Mouse (Mus musculus) MEL-GATA-1-ER (cell line): ENCODE measurements around the gene Fank1.
"Not testable (repeated sequence)": the region's sequence is repeated elsewhere in the genome, so short reads cannot be mapped to it uniquely, and the experiment has no call there.

Experiments used
- DNase-seq: peaks from one replicate; pipeline ENCODE4 v3.0.0-alpha.2; 2012; ENCODE audit warnings: low read depth; ENCODE audit errors: extremely low read depth

Fank1 gene

DNA sequence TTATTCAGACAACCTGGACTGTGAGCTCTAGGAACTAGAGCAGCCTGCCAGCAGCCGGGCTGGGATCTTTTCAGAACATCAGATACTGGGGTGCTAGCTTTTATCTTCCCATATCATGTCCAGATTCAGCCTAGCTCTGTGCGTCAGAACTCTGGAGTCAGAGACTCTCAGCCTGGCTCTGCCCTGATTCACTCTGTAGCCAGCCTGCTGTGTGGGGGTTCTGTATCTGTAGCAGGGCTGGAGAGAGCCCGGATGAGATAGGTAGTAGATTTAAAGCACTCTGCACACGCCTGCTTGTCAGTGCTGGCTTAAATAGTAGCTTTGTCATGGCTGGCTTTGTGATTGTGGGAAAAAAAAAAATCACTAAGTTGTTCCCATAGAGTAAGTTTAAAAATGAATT lies 51.9 kb downstream of the Fank1 start:
- DNase-seq: no peak

DNA sequence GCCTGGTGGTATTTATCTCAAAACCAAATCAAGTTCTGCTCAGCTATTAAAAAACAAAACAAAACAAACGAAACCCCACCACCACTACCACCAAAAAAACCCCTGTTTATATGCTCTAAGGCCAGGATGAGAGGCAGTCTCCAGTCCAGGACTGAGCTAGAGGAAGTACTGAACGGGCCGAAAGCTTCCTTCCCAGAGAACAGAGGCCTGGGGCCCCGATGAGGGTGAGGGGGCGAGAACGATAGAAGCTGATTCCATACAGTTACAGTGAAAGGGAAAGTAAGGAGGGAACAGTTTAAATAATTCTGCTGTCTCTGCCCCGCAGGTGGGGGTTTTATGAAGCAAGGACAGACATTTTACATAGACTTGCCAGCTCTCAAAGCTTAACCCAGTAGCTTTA lies 52.9 kb downstream of the Fank1 start:
- no peak for DNase-seq

DNA sequence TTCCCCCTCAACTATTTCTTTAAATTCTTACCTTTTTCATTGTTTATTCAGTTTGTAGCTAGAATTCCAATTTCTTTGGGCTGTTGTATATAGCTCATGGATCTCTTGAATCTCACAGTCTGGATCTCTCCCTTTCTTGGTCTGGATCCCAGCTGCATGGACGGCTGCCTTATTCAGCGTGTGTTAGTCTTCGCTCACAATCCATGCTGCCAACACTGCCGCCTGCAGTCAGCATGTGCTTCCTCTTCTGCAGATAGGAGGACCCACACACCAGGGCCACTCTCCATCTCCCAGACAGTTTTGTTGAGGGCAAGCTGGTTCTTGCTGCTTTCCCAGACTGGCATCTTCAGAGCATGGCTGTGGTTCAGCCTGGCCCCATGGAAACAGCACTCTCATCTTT lies 62.9 kb downstream of the Fank1 start:
- no peak for DNase-seq

DNA sequence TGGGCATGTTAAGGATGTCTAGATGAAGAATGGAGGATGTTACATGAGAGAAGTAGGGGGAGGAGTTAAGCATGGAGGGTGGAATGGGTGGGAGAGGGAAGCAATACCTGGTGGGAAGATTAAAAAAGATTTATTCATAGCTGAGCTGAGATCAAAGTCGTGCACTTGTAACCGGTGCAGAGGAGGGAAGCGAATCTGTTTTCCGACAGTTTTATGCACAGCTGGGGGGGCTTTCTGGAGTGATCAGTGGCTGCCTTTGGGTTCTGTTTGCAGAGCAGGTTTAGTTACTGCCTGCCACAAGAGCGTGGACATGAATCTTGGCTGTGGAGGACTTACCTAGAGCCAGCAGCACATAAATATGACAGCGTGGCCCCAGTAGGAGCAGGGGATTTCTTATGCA lies 65.4 kb downstream of the Fank1 start:
- DNase-seq: no peak

DNA sequence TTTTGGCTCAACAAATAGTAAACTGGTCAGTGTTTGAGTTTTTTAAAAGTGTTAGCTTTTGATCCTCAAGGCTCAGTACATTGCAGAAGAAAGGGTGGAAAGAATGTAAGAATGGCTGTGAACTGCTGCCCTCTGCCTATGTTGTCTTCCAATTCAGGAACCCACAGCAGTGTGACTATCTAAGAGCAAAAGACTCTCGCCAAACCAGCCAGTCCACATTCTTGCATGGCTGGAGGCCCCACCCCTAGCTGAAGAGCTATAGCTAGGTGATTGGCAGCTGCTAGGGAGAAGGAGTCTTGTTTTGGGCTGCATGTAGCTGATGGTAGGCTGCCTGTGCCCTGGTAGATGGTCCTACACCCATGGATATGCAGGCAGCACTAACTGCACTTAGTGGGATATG lies 70.5 kb downstream of the Fank1 start:
- DNase-seq: no peak

DNA sequence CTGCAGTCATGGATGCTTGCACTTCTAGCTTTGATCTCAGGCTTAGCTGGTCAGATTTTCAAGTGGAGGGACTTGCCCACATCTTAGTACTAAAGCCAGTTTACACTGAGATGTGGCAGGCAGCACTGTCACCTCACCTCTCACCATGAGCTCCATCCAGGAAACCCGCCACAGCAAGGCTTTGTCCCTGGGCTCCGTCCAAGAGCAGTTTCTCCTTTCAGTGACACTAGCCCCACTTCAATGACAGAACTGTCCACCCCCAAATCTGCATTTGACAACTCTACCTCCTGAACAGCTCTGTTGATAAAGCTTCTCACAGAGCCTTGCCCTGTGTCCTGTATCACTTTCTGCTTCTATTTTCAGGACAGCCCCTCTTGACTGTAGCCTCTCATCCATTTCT lies 71.5 kb downstream of the Fank1 start:
- DNase-seq: no peak

DNA sequence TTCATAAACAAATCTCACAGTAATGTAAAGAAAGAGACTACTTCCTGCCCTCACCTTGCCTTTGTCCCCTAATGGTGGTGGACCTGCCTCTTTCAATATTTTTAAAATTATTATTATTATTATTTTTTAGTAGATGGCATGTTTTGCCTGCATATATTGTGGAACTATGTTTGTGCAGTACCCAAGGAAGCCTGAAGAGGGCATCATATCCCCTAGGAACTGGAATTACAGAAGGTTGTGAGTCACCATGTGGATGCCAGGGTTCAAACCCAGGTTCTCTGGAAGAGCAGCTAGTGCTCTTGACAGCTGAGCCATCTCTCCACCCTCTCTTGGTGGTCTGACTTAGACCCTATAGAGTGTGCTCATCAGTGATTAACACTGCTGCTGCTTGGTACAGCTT lies 74.1 kb downstream of the Fank1 start:
- no peak for DNase-seq

DNA sequence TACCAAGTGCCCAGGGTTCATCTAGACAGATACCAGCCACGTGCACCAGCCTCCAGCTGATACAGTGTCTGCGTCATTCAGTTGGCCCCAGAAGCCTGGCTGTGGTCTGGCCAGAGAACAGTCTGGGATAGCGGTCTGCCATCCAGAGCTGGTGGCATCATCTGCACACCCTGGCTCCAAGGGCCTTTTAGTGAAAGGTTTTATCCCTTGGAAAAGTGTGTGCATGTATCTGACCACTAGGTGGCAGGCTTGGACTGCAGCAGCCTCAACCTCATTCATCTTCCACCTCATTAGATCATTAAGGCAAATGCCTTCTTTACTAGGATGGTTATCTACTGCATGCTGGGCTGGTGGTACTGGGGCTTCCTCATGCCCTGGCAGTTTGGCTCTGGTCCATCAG lies 79.6 kb downstream of the Fank1 start:
- peak; percentile 9 for DNase-seq

DNA sequence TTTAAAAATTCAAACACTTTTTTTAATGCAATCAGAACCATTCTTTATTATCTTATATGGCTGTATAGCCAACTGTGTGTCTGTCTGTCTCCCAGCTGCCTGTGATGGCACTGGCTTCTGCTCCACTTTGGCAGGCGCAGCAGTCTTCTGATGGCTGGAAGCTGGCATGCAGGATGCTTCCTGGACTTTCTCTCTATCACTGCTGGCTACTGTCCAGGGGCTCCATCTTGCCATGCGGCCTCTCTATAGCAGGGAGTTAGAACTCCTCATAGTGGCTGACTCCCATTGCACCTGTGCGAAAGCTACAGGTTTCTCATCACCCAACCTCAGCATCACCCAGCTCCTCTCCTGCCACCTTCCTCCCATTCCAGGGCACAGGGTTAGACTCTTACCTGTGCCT lies 81.8 kb downstream of the Fank1 start:
- no peak for DNase-seq

DNA sequence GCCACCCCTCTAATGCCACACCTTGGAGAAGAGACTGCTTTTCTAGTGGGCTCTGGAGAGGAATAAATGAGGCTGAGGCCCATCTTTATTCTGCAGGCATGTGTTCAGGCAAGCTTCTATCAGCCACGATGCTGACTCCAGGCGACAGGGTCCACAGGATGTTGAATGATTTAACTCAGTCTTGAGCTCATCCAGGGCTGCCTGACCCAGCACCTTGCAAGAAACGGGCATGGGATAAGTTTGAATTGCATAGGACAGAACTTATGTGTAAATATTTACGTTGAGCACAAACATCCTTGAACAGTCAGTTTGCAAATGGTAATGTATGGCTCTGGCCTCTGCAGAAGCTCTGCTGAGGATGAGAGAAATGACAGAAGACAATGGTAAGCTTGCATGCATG lies 82.9 kb downstream of the Fank1 start:
- no peak for DNase-seq

DNA sequence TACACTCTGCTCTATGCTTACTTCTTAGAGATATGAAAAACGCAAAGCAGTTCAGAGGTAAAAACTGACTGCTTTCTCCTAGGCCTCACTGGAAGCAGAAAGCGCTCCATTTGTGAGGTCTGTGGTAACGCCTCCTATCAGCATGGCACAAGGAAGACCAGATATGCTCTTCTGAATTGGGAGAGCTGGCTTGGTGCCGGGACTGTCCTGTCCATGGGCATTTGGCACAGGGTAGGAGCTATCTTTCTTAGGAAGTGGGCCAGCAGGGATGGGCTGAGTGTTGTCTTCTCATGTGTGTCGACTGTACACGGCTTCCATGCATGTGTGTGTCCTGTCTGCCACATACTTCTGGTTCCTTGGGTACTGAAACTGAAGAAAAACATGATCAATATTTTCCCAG lies 85.6 kb downstream of the Fank1 start:
- no peak for DNase-seq

DNA sequence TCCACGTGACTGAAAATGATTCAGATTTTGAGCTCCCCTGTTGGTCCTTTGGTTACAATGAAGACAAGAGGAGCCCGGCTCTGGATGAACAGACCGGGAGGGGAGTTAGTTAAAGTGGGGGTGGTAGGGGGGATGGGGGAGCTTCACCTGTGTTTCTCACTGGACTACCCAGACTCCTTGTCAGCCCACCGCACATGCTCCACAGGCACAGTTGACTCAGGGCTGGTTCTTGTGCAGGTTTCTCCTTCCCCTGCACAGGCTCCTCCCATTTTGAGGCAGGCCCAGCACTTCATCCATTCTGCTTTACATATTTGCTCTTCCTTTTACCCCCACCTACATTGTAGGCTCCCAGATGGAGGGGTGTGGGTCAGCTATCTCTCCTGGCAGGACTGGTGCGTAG lies 86.1 kb downstream of the Fank1 start:
- DNase-seq: no peak

DNA sequence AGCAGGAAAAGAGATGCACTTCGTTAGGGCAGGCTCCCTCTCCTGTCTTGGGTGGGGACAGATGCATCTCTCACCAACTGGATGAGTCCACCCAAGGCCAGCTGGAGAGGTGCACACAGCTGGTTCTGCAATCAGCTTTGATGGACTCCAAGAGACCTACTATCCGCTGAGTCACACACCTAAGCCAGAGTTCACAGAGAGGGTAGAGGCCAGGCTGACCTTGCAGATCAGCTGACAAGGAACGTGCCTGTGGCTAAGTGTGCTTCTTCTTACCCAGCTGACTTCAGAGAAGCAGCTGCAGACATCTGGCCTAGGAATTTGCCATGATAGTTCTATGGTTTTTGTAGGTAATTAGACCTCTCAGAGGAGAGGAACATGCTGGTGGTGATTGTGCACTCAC lies 86.5 kb downstream of the Fank1 start:
- DNase-seq: no peak

DNA sequence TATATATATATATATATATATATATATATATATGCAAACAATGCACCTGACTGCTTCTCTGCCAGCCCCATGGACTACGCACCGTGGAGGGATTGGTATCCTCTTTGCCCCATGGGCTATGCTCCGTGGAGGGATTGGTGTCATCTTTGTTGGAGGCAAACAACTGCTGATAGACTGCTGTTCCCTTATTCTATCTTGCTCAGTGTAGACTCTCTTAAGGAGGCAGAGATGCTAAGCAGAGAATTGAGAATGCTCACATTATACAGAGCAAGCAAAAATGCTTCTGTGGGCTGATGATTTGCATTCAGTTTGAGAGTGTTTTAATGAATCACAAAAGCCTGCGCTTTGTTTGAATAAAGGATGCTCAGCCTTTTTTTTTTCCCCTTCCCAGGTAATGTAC lies 87.0 kb downstream of the Fank1 start:
- DNase-seq: no peak

DNA sequence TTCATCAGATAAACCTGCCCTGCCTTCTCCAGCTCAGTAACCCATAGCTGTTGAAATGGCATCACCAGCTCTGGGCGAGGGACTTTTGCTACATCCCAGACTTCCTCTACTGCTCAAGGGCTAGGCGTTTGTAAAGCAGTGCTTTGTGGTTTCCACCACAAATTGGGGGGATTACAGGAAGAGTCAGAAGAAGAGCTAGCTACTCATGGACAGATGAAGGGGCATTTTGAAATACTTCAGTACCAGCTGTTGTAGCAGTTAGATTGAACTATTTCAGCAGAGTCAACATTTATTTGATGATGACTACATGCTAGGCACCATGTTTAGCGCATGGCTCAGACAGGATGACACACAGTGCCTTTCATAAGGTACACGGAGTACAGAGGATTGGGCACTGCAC lies 93.6 kb downstream of the Fank1 start:
- no peak for DNase-seq

DNA sequence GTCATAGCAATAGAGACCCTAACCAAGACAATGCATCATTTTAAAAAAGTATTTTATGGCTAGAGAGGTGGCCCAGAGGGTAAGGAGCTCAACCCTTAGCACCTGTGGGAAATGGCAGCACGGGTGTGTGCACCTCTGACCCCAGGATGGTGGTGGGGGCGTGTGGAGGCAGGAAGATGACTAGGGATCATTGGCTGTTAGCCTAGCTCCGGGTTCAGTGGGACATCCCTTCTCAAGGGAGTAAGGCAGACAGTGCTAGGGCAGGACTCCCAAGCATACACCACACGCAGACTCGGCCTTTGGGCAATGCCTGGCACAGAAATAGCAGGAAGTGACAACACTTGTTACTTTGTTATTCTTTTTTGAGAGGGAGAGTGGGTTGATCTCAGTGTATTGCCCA lies 96.0 kb downstream of the Fank1 start:
- DNase-seq: no peak

DNA sequence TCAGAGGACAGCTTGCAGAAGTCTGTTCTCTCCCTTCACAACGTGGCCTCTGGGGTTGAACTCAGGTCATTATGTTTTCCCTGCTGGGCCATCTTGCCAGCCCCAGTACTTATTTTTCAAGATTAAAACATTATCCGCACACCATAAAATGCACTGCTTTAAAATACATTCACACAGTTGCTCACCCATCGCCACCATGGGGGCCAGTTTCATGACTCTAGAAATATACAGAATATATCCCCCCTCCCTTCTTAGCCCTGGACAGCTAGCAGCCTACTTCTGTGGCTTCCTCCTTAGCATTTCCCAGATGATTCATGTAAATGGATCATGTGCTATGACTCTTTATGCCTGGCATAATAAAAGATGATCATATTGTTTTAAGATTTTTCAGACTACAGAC lies 99.5 kb downstream of the Fank1 start:
- no peak for DNase-seq

DNA sequence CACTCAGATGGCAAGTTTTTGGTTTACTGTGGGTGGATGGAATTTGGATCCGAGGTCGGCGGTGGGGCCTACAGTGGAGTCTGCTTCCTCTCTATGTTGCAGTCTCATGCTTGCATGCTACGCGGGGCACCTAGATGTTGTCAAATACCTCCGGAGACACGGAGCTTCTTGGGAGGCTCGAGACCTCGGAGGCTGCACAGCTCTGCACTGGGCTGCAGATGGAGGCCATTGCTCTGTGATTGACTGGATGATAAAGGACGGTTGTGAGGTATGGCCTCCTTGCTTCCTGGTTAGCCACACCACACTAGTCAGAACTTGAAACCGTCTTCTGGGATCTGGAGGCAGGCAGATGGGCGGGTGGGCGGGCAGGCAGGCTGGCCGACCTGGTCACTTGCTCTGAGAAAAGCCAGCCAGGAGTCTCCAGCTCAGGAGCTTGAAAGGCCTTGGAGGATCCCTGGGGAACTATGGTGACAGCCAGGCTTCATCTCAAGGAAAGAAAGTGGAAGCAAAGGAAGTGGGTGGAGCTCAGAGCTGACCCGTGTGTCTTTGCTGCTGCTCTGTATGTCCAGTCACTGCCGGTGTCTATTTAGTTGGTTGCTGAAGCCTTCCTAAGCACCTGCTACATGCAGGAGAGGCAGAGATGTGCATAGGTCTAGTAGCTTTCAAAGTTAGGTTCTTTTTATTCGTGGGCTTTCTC lies 100.1 kb downstream of the Fank1 start:
- DNase-seq: no peak

DNA sequence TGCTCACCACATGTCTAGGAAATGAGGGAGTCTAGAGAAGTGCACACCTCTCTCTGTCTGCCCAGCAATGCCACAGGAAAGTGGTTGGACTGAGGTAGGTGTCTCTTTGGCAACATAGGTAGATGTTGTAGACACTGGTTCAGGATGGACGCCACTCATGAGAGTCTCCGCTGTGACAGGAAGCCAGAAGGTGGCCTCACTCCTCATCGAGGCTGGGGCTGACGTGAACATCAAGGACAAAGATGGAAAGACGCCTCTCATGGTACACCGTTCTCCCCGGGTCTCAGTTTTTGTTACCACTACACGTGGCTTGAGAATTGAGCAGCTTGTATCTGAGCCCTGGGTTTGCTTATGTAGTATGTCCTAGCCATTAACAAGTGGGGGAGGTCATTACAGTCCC lies 103.1 kb downstream of the Fank1 start:
- DNase-seq: no peak

DNA sequence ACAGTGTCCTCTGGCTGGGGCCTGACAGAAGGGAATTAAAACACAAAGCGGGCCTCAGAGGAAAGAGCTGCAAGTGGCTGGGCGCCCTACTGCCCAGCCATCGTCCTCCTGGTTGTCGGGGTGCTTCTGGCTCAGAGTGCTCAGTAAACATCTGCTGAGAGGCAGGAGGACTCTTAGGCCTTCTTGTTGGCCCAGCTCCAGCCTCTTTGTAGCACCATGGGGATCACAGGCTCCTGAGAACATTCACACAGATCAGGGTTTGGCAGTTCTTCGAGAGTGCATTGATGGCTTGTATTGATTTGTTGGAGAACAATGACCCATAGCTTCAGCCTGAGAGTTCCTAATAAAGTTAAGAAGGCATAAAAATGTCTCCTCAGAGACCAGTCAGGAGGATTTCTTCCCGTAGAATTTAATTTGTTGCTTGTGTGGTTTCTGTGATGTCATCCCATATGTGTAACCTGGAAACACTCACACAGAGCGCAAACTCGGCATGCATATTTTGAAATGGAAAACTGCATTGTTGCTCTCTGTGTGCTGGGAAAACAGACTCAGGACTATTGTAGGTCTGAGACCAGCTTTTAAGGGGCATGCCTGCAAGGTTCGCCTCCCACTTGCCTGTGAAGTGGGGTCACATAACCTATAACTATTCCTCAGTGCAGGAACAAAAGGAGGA lies 108.2 kb downstream of the Fank1 start:
- DNase-seq: not testable (repeated sequence)

DNA sequence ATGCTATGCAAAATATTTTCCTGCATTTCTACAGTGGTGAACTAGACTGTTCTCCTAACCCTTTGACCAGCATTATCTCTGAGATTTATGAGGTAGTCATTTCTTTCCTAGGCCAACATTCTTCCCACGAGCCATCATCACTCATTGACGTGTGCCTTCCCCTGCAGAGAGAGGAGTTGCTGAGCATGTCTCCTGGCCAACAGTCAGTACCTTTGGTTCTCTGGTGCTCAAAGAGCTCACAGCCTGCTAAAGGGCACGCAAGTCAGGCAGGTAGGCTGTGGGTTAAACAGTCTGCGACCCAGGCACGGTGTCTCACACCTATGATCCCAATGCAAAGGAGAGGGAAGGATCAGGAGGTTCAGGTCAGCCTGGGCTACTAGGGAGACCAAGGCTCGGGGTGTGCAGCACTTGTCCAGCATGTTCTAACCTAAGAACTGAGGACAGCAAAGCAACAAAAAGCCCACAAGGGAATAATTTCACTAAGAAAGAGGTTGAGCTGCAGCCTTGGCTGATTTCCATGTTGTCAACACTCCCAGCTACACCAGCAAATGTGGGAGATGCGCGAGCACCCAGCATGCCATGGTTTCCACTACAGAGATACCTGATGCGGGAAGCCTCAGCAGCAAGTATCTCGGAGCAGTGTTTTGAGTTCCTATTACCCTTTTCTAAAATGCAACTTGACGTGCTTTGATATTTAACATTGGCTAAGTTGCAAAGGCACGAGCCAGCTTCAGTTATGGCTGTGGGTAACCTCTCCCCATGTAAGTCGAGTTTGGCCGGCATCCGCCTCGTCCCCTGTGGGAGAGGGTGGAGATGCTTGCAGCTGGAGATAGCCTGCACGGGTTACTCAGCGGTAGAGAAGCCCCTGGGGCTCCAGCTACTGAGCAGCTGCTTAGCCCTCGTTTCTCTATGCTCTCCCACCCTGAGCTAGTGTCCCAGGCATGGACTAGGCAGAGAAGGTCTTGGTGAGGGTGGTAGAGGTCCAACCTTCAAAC lies 112.6 kb downstream of the Fank1 start:
- no peak for DNase-seq

DNA sequence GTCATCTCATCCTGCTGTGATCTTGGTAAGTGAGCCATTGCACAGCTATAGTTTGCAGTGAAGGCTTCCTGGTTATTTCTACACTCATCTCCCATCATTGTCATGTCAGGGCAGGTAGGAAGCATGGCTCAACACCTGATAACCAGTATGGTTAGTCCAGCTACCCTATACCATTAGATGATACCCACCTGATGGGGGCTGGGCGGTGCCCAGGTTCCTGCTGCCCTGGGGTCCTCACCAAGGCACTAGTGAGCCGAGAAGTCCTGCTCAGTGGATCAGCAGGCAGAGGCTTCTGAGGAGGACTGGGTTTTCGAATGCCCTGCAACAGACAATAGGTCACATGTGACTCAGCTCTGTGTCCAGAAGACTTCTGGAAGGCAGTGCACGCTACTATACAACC lies 113.3 kb downstream of the Fank1 start:
- DNase-seq: no peak
